ENCODE assay signal across 16 mouse cellular contexts in the genomic region with DNA sequence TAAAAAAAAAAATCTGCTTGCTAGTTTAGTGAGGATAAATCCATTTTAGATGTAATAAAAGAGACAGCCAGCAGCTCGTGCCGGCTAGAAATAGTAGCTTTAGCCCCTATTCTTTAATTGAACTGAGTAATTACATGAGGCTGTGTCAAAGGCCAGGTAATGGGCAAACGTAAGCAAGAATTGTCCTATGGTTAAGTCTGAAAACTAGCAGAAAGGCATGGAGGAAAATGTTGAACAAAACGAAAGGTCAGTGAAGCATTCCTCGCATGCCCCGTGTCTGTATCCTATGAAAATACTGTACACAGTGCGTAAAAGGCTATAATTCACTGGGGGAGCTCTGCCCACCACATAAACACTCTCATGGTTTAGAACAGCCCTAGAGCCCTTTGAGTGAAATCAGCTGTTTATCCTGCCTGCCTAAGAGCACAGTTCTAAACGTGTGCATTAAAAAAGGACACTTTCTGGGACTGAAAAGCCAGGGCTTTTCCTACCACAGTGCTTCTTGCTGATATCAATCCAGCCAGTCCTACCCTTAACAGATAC.
DNase-seq lines count a peak whose midpoint lies in the region; ATAC-seq and TF ChIP-seq lines count a peak whose summit lies in the region.
"Had no signal": no experiment of that assay in that cellular context is flagged by ENCODE, and none has a peak within 500 bp of the region (broad histone marks: within the 10 kb centered on the region; RNA-seq: fewer than 3 reads in every experiment).

No protein-coding gene starts in this region.

- H3K4me1 ChIP-seq in kidney, adult 2 months (ENCODE audit: control insufficient read depth, insufficient read depth, low read length): 0 out of 2 replicates have a peak, but pooled peaks cover 2% of the 10 kb centered on the region
- H3K4me1 ChIP-seq in embryonic facial prominence, embryonic 12.5 days: peaks cover 6% of the 10 kb centered on the region
- peaks cover 12% of the 10 kb centered on the region for H3K4me1 ChIP-seq in embryonic facial prominence, embryonic 15.5 days
- H3K4me1 ChIP-seq: forebrain, embryonic 15.5 days; hindbrain, embryonic 12.5 days had no signal

- no peaks in the 10 kb centered on the region for H3K9me3 ChIP-seq in embryonic facial prominence, embryonic 12.5 days
- H3K9me3 ChIP-seq in embryonic facial prominence, embryonic 15.5 days (replicated peaks): no peaks in the 10 kb centered on the region
- H3K9me3 ChIP-seq: forebrain, embryonic 15.5 days; hindbrain, embryonic 12.5 days had no signal

- H3K36me3 ChIP-seq in kidney, adult 2 months (ENCODE audit: control insufficient read depth, insufficient read depth, low read length): no peaks in the 10 kb centered on the region
- no peaks in the 10 kb centered on the region for H3K36me3 ChIP-seq in embryonic facial prominence, embryonic 12.5 days
- no peaks in the 10 kb centered on the region for H3K36me3 ChIP-seq in embryonic facial prominence, embryonic 15.5 days
- H3K36me3 ChIP-seq: forebrain, embryonic 15.5 days; hindbrain, embryonic 12.5 days had no signal

- H3K4me3 ChIP-seq in kidney, adult 2 months (ENCODE audit: insufficient read depth, low read depth, low read length): no peak overlapping the region
- no peak overlapping the region for H3K4me3 ChIP-seq in embryonic facial prominence, embryonic 12.5 days
- H3K4me3 ChIP-seq in embryonic facial prominence, embryonic 15.5 days (replicated peaks): no peak overlapping the region
- H3K4me3 ChIP-seq: forebrain, embryonic 15.5 days; hindbrain, embryonic 12.5 days; layer of hippocampus, adult 2 months had no signal

- no peak for TF ChIP-seq CTCF in kidney, adult 2 months (conservative IDR thresholded peaks at IDR 0.05; ENCODE audit: insufficient read depth, insufficient read length, low read depth, low read length)

- TF ChIP-seq POLR2A in kidney, adult 2 months (IDR thresholded peaks at IDR 0.05; ENCODE audit: low read depth, low read length): no peak

- 47% methylated on average over 8 of the region's 8 CpGs for WGBS in kidney, adult 2 months
- WGBS in embryonic facial prominence, embryonic 12.5 days: 49% methylated on average over 8 of the region's 8 CpGs
- WGBS in embryonic facial prominence, embryonic 15.5 days: 37% methylated on average over 8 of the region's 8 CpGs

- H3K27me3 ChIP-seq in kidney, adult 2 months (replicated peaks; ENCODE audit: control insufficient read depth, insufficient read depth, low read length): no peaks in the 10 kb centered on the region
- no peaks in the 10 kb centered on the region for H3K27me3 ChIP-seq in embryonic facial prominence, embryonic 12.5 days
- no peaks in the 10 kb centered on the region for H3K27me3 ChIP-seq in embryonic facial prominence, embryonic 15.5 days
- H3K27me3 ChIP-seq: CH12.LX; forebrain, embryonic 15.5 days; hindbrain, embryonic 12.5 days had no signal

- no peak overlapping the region for H3K9ac ChIP-seq in embryonic facial prominence, embryonic 12.5 days
- H3K9ac ChIP-seq in embryonic facial prominence, embryonic 15.5 days: no peak overlapping the region
- H3K9ac ChIP-seq: forebrain, embryonic 15.5 days; hindbrain, embryonic 12.5 days had no signal

- no peak for ATAC-seq in embryonic facial prominence, embryonic 12.5 days (ENCODE audit: insufficient number of reproducible peaks, insufficient read depth, low FRiP score, low TSS enrichment)
- peak; percentile 80 for ATAC-seq in embryonic facial prominence, embryonic 15.5 days (ENCODE audit: insufficient number of reproducible peaks, low FRiP score, low TSS enrichment, low read depth)
- ATAC-seq in megakaryocyte-erythroid progenitor cell, adult 5-6 weeks (replicated peaks; ENCODE audit: low FRiP score, low TSS enrichment, poor library complexity, severe bottlenecking): no peak
- ATAC-seq: forebrain, embryonic 15.5 days had no signal

- peak; percentile 19 for DNase-seq in kidney, adult 2 months
- DNase-seq in kidney, adult 11 months: no peak
- DNase-seq in kidney, postnatal 4 days: peak; percentile 27 to 50
- DNase-seq in cerebellum, adult 9-11 months: no peak
- DNase-seq in thymus, postnatal 25 days: no peak
- DNase-seq: cerebellum, adult 2 months; left cerebral cortex, postnatal 4 days; lung, postnatal 10 days; spleen, adult 18-20 months had no signal

- no peak overlapping the region for H3K4me2 ChIP-seq in embryonic facial prominence, embryonic 12.5 days (replicated peaks)
- H3K4me2 ChIP-seq in embryonic facial prominence, embryonic 15.5 days (replicated peaks): no peak overlapping the region
- H3K4me2 ChIP-seq: forebrain, embryonic 15.5 days; hindbrain, embryonic 12.5 days had no signal

- no peak overlapping the region for H3K27ac ChIP-seq in kidney, adult 2 months (ENCODE audit: insufficient read depth, low read depth, low read length)
- 0 out of 2 replicates have a peak overlapping the region, but pooled peaks have one; percentile 17 for H3K27ac ChIP-seq in embryonic facial prominence, embryonic 12.5 days
- peak overlapping the region; percentile 68 for H3K27ac ChIP-seq in embryonic facial prominence, embryonic 15.5 days (replicated peaks)
- H3K27ac ChIP-seq: forebrain, embryonic 15.5 days; hindbrain, embryonic 12.5 days; layer of hippocampus, adult 2 months had no signal

Comparison
In these comparisons a context has a peak if more than half of its experiments do, and no peak if none do; other contexts are left out.
1. DNase-seq: peak in kidney, adult 2 months (single experiment) and kidney, postnatal 4 days (2 of 2); none in kidney, adult 11 months (single experiment), cerebellum, adult 9-11 months (single experiment) and thymus, postnatal 25 days (single experiment).